Mouse (Mus musculus): ENCODE results near the gene Prl3d2.
"Not testable (repeated sequence)": the region's sequence is repeated elsewhere in the genome, so short reads cannot be mapped to it uniquely, and the experiment has no call there.

DNA sequence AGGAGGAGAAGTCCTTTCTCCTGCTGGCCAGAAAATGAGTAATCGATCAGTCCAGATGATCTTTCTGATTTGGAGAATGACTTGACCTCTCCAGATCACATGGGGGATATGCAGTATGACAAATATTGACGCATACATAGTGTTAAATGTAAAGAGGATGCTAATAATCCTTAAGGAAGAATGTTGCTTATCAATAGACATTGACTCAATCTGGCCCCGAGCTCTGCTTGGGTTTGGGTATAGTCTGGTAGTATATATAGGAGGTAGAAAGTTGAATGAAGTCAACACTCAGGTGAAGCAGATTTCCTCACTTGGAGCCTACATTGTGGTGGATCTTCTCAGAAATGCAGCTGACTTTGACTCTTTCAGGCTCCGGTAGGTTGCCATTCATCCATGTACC lies at the start of gene Prl3d2:
- not testable (repeated sequence) for TF ChIP-seq CTCF (IDR thresholded peaks at IDR 0.05; ENCODE audit: low read depth, low read length); POLR2A (IDR thresholded peaks at IDR 0.05; ENCODE audit: borderline replicate concordance, low read depth, low read length)

Measured in bone marrow macrophage, adult 2 months (primary cell).